Mouse (Mus musculus) brain, adult 2 months (tissue): ENCODE measurements around the gene Arhgef28.

Experiments
- DNase-seq: peaks from one replicate; pipeline ENCODE4 v3.0.0; 2011; ENCODE audit warnings: low read depth, low spot score

The Arhgef28 gene

DNA sequence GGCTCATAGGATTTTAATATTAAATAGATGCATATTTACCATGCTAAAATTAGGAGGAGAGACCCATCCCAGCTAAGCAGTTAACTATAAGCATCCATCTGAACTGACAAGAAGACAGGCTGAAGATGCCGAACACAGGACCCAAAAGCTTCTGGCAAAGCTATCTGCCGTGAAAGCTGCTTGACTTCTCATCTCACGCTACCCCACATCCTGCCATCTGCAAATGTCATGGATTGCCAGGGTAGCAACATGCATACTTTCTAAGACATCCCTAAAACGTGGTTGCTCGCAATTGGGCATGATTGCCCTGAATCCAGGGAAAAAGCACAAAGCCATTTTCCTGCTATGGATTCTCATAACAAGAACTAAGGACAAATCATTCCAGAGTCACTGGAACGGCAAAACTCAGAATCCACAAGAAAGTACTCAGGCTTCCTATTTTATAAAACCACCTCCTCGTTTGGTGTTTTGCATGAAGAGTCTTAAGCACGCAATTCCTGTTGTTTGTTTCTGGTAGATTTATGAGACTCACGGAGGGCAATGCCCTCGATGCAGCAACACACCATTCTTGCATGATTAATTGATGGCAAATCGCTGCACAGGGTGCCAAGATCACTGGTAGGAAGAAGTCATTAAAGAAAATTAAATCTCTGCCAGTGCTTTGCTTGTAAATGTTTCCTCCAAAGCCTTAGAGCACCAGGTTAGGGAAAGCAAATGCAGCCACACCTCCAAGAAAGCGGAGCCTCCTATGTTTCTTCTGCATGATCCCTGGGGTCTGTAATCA is 287.9 kb downstream of the Arhgef28 start:
- peak; percentile 60 for DNase-seq

DNA sequence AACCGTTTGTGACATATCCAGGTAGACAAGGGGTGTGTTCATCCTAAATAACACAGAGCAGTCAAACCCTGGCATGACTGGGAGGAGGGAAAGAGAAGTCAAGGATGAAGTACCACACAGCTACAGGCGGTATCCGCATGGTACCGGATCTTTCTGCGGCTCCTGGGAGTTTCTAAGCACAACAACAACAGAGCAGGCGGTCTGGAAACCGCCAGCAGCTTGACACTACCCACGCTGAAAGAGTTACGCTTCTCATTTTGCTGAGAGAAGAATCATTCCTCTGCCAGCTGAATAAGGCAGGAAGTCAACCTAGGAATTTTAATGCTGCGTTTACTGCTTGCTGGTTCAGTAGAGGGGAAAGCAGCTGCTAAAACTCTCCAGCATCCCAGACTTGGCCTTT is 295.2 kb downstream of the Arhgef28 start:
- DNase-seq: peak; percentile 91

DNA sequence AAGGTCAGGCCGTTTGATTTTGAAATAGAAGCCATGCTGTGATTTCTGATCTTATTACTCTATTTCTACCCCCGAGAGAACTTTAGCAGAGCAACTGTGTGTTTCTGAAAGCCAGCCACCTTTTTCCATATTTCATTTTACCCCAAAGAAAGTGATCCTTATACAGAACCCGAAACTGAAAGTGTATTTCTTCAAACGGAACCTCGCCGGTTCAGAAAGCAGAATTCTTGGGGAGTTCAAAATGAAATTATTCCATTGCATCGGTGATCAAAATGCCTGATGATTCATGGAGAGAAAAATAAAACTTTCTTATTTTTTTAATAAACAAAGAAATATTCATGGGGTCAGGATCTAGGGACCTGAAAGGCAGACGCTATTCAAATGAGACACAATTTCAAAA is 303.4 kb downstream of the Arhgef28 start:
- no peak for DNase-seq

DNA sequence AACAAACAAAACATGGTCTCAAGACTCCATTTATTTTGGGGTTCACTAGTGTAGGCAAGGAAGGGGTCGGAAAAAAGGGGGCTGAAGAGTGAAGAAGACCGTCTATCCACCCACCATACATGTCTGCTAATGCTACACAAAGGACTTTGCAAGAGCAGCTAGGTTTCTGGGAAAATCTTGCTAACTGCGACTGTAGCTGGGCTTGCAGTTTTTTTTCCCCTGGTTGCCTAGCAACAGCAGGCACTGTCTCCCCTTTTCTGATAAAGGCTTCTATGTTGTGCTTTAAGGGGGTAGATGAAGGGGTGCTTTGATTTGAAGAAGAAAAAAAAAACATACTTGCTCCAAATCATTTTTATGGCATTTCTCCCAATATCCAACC is 305.9 kb downstream of the Arhgef28 start:
- peak; percentile 93 for DNase-seq

DNA sequence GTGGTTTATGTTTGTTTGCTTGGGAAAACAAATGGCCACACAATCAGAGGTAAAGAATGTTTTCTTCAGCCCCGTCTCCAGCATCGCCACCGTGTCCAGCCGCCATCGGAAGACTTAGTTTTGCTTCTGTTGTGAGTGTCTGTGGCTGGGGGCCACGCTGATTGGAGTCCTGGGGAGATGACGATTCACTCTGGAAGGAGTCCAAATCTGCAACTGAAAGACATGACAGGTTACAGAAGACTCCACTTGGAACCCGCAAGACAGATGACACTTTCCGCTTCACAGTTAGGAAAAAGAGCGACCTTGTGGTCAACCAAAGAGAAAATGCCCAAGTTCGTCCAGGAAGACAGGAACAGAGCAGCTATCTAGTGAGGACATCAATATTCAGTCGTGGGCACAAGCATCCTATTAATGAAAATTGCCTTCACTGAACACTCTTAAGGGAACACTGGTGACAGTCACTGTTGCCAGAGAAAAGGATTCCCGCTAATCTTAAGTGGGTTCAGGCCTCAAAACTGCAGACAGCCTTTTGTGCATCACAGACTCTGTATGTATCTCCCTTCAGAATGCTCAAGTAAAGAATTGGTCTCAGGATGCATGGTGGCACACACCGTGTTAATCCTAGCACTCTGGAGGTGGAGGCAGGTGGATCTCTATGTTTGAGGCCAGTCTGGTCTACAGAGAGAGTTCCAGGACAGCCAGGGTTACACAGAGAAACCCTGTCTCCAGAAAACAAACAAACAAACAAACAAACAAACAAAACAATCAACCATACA is 306.4 kb downstream of the Arhgef28 start:
- no peak for DNase-seq

DNA sequence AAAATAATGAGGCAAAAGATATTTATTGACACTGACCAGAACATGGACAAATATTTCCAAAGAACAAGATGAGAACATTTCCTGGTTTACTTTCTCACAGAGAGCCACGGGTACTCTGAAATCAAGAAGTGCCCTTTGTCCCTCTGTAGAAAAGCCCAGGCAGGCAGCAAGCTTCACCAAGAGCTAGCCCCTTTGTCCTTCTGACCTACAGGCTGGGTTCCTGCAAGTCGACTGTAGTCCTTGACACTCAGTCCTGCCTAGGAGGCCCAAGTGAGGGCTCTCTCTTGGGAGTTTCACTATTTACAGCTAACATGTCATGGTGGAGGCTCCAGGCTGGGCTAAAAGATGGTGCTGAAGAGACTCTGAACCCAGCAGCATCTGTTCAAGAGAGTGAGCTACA is 307.6 kb downstream of the Arhgef28 start:
- no peak for DNase-seq

DNA sequence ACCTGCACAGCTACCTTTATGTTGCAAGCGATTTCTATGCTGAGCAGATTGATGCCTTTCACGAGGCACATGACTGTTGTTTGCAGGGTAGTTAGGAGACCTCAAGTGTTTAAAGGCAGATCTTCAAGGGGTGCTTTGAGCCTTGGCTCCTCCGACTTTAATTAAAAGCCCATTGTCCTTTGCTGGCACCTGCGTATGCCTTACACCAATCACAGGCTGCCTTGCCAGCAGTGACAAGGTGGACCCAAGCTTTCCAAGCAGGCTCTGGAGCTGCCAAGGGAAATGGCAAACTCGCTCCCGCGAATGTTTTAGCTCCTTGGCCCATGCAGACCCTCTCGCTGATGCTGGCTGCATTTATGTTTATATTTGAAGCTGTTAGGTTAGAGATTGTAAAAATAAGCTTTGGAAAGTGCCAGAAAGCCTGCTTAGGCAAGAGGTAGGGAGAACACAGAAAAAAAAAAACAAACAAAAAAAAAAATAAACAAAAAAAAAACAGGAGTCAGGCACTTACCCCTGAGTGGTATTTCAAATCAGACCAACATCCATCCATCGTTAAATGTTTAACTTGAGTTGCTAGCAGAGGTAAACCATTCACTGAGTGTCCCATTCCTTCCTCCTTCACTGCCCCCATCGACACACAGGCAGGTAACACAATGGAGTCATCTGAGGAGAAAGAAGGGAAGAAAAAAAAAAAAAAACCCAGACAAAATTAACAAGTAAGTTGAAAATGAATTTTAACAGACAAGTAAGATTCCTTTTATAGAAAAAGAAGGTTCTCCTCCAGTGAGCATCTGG is 313.0 kb downstream of the Arhgef28 start:
- DNase-seq: peak; percentile 37

DNA sequence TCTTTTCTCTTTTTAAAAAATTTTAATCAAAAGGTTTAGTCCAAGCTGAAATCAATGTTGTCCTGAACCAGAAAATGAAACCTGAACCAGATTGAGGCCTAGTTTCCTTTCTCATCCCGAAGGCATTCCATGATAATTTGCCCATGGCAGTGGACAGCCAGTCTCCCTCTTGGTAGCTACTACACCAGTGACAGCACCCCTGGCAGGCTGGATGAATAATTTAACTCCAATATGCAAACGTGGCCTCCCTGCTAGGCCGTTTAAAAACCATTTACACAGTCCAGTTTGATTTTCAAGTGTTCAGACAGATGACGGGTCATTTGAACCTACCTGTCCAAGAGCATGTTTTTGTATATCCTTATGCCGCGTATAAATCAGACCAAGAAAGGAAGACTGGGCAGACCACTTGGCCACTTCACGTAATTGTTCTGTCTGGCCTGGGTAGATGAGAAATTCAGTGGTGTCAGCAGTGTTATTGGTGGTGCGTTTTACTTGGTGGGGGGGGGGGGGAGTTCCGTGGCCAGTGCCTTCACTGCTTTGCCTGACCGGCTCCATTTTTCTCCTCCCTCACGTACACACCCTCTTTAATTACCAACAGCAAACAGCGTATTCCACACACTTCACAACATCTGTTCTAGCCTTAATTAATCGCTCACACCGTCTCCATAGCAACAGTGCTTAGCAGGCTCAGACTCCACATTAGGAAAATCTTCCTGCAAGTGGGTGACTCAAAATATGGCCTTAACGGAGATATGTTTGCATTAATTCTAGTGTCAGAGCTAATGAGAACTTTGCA is 314.0 kb downstream of the Arhgef28 start:
- DNase-seq: peak; percentile 91

DNA sequence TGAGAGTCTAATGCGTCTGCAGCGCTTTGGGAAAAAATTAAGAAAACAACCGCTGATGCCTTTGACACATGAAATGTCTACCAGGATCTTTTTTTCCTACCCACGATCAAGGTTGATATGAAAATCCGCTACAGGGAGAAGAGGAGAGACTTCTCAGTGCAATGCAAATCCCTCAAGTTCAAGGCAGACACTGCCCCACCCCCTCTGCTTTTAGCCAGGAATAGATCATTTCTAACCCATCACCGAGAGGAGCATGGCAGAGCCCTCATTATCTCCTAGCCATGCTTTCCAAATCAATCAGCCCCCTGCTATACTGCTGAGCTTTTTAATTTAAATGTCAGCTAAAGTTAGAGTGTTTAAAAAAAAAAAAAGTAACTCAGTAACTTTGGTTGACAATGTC is 318.2 kb downstream of the Arhgef28 start:
- DNase-seq: peak; percentile 73

DNA sequence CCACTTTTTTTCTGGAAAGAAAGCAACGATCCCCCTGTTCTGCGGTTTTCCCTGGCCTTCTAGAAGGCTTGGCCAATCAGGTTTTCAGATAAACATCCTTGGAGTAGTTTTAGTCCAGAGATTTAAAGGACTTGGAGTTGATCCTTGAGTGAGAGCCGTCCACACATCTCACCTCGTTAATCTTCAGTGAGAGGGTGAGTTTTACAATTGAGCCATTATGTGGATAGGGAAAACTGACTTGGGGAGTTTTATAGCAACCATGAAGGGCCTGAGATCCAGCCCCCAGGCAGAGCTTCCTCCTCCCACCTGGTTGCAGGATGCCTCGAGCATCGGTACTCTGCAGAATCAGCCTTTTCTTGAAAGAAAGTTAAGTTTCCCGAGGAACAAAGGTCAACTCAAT is 318.7 kb downstream of the Arhgef28 start:
- DNase-seq: no peak

DNA sequence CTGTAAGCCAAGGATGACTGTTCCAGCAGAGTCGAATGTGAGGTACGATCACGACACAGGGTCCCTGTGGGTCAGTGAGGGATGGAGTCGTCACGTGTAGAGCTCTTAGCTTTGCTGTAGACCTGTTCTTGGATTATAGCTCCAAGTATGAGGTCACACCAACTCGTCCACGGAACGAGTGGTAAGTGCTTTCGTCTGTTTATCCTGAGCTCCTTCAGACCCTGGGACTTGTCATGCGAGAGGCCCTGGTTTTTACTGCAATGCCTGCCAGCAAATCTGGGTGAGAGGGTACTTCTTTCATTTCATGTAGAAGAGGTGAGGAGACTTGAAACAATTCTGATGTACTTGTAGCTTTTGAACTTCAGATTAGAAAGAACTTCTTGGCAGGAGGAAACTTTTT is 322.6 kb downstream of the Arhgef28 start:
- DNase-seq: no peak

DNA sequence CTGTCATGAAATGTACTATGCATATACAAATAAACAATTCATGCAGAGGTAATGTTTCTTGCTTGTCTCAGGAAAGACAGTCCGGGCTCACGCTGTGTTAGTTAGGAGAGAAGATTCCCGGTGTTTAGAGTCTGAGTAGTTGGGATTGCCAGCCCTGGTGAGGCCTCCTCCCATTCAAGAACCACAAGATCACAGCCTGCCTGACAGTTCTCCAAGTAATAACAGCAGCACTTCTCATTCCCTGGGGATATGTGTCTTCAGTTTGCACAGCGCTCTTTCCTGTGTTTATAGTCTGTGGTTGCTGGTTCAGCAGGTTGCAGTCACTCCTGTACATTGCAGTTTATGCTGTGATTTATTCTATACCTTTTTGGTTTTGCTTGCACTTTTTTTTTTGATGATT is 329.8 kb downstream of the Arhgef28 start:
- no peak for DNase-seq

DNA sequence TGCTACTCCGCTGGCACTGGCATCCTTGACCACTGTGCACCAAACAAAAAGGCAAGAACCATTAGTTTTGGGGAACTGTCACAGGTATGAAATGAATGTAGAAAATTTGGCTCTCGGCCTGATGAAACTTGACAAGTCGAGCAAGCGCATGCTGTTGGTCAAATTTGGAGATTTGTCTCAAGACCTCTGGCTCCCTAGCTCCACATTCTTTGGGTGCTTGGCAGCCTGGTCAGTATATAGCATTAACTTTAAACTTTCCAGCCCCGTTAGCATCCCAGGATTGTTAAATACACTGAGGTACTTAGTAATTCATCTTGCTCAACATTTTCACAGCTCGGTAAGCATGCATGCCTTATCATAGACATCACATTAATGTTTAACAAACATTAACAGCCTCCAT is 330.2 kb downstream of the Arhgef28 start:
- no peak for DNase-seq

DNA sequence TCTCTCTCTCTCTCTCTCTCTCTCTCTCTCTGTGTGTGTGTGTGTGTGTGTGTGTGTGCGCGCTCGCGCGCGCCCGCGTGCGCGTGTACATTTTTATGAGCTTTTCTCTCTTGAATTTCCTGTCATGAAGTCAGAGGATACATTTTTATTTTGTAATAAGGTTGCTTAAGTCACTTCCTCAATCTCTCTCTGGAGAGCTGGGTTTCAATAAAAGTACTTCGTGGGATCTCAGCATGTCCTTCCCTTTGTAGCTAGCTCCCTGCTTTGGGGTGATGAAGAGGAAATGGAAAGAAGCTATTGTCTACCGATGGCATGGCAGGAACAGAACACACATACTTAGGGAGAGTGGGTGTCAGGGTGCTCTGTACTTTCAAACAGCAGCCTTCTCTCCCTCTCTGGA is 336.8 kb downstream of the Arhgef28 start:
- no peak for DNase-seq

DNA sequence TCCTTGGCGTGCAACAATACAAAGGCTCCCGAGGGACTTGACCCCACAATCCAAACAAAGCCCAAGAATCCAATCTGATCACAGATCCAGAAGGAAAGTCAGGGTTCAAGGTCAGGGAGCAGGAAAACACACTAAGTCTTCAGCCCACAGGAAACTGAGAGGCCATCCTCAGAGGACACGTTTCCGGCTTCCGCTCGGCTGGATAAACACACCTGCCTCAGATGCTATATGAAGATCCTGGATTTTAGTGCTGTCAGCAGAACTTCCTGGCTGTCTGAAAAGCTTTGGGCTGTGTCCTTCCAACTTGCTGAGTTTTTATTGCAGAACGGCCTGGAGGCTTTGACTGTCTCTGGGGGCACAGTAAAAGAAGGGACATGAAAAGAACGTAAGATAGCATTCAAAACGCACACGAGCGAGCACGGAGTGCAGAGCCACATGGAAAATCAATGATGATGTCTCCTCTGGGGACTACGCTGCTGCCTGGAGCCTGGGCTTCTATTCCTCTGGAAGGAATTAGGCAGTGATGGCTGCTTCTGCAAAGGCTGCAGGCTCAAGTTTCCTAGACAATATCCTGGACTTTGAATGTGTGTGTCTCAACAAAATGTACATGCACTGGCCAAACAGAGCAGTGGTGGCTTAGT is 338.8 kb downstream of the Arhgef28 start:
- no peak for DNase-seq

DNA sequence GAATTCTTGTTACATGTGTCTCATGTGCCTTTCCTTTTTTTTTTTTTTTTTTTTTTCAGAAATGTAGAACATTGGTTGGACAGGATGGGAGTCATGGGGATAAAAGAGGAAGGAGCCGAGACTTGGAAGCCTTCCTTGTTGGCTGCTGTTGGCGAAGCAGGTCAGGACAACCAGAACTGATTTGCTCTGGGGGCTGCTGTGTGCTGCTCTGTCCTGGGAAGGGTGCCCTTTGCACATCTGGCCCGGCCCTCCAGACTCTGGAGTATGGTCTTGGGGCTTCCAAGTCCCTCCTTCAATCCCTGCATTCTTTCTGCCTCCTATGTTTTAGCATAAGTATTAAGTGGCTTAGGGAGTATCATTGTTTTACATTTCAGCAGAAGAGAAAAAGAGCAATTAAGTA is 347.2 kb downstream of the Arhgef28 start:
- DNase-seq: no peak

DNA sequence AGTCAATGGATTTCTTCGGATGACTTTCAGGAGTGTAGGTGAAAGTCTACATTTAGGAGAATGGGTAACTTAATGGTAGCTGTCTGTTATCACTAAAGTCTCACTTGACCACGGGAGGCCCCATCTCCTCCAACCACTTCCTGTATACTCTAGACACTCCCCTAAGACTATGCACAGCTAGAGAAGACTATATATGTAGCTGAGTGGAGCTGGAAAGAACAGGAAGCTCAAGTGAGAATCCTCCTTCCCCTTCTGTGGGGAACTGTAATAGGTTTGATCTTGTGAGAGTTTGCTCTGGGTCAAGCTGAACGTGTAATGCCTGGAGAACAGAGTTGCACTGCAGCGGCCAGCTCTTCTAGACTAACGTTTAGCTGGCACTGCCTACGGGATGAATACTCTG is 348.4 kb downstream of the Arhgef28 start:
- DNase-seq: no peak

DNA sequence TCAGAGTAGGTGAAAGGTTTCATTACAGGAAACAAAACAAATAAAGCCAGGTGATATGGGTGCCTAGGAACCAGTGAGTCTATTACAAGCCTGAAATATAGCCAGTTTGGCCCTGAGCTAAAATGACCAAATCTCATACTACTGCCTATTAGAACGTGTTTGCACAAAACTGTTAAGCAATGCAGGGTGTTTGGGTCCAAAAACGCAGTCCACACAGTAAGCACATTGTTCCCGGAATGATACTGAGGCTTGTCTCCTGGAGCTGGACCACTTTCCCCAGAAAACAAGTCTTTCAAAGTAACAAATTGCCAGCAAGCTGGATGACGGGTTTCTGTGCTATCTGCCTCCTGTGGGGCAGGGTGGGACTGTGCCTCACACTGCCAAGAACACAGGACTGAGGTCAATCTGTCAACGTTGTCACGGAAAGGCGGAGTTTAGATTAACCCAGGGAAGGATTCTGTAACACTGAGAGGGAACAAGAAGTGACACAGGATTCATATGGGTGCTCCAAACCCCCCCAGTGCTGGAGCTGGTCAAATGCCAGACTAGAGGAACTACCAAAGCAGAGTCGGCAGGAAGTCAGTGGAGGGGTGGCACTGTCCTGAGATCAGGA is 352.8 kb downstream of the Arhgef28 start:
- peak; percentile 51 for DNase-seq
